Mouse (Mus musculus) ovary, postnatal 10 days (tissue): ENCODE data around the gene Zyx.

Experiments
- DNase-seq: peaks from one replicate; pipeline ENCODE4 v3.0.0; 2022; ENCODE audit warnings: low spot score

The Zyx gene

GRCm38 (mm10) chr6:42369870-42370269 lies 20.4 kb downstream of the Zyx start:
- no peak for DNase-seq

GRCm38 (mm10) chr6:42370630-42371363 lies 21.4 kb downstream of the Zyx start:
- DNase-seq: no peak

GRCm38 (mm10) chr6:42372001-42372400 lies 22.6 kb downstream of the Zyx start:
- peak; percentile 0 for DNase-seq

GRCm38 (mm10) chr6:42372421-42372815 lies 23.0 kb downstream of the Zyx start:
- peak; percentile 4 for DNase-seq

GRCm38 (mm10) chr6:42372816-42373547 lies 23.6 kb downstream of the Zyx start, which contains the start of gene Epha1:
Gene Epha1, minus strand, starts transcription at chr6:42373268.
- peak; percentile 26 for DNase-seq

- no peak for DNase-seq
Observed at GRCm38 (mm10) chr6:42373669-42374430, 24.4 kb downstream of the Zyx start.

- DNase-seq: no peak
Observed at GRCm38 (mm10) chr6:42374701-42375100, 25.3 kb downstream of the Zyx start.

GRCm38 (mm10) chr6:42375131-42375530 lies 25.7 kb downstream of the Zyx start:
- DNase-seq: no peak

- no peak for DNase-seq
Observed at GRCm38 (mm10) chr6:42376016-42376415, 26.6 kb downstream of the Zyx start.

GRCm38 (mm10) chr6:42376504-42377019 lies 27.1 kb downstream of the Zyx start:
- DNase-seq: no peak

GRCm38 (mm10) chr6:42377280-42377679 lies 27.9 kb downstream of the Zyx start:
- DNase-seq: no peak

- no peak for DNase-seq
Observed at GRCm38 (mm10) chr6:42379551-42379950, 30.1 kb downstream of the Zyx start.

- no peak for DNase-seq
Observed at GRCm38 (mm10) chr6:42380416-42381144, 31.1 kb downstream of the Zyx start.

GRCm38 (mm10) chr6:42381221-42381620 lies 31.8 kb downstream of the Zyx start:
- DNase-seq: no peak

GRCm38 (mm10) chr6:42381916-42382381 lies 32.5 kb downstream of the Zyx start:
- DNase-seq: no peak

- no peak for DNase-seq
Observed at GRCm38 (mm10) chr6:42383360-42383759, 33.9 kb downstream of the Zyx start.

GRCm38 (mm10) chr6:42385635-42386034 lies 36.2 kb downstream of the Zyx start:
- no peak for DNase-seq

GRCm38 (mm10) chr6:42391796-42392330 lies 42.4 kb downstream of the Zyx start:
- no peak for DNase-seq

GRCm38 (mm10) chr6:42395960-42396809 lies 46.8 kb downstream of the Zyx start:
- peak; percentile 55 for DNase-seq

- no peak for DNase-seq
Observed at GRCm38 (mm10) chr6:42397041-42397657, 47.7 kb downstream of the Zyx start.
